Mouse (Mus musculus) midbrain, embryonic 14.5 days (tissue): ENCODE data around the gene Spred3. TPM values are rescaled to one million over a fixed set of nuclear protein-coding genes. Genes with fewer than 3 reads are reported as not detected.
"Not testable (repeated sequence)": the region's sequence is repeated elsewhere in the genome, so short reads cannot be mapped to it uniquely, and the experiment has no call there.

Experiments used
- ATAC-seq: fragments of 200-750 bp; cut with Nextera tagmentation; 2 replicates; pipeline ENCODE4 v1.8.0; 2017; ENCODE audit warnings: moderate number of reproducible peaks, moderate library complexity; ENCODE audit not compliant: low FRiP score, low TSS enrichment
- DNase-seq: peaks from one replicate; pipeline ENCODE4 v3.0.0-alpha.2; 2015
- H3K27ac ChIP-seq: fragments of 300-500 bp; sonication (generic); replicated peaks from 2 replicates; pipeline ENCODE4 v1.5.1; 2014; ENCODE audit warnings: mild to moderate bottlenecking, low read depth, low read length, moderate library complexity
- H3K27me3 ChIP-seq: fragments of 300-500 bp; sonication (generic); 2 replicates; pipeline ENCODE4 v1.6.1; 2014; ENCODE audit warnings: low read length, control low read depth, mixed read lengths; ENCODE audit not compliant: control insufficient read depth, insufficient read depth
- H3K36me3 ChIP-seq: fragments of 300-500 bp; sonication (generic); 2 replicates; pipeline ENCODE4 v1.6.1; 2014; ENCODE audit warnings: low read length, control low read depth; ENCODE audit not compliant: control insufficient read depth, insufficient read depth
- H3K4me1 ChIP-seq: fragments of 300-500 bp; sonication (generic); 2 replicates; pipeline ENCODE4 v1.6.1; 2014; ENCODE audit warnings: mild to moderate bottlenecking, antibody characterized with exemption, low read length, control low read depth; ENCODE audit not compliant: control insufficient read depth, insufficient read depth
- H3K4me2 ChIP-seq: fragments of 300-500 bp; sonication (generic); 2 replicates; pipeline ENCODE4 v1.6.1; 2014; ENCODE audit warnings: mild to moderate bottlenecking, low read length, moderate library complexity
- H3K4me3 ChIP-seq: fragments of 300-500 bp; sonication (generic); replicated peaks from 2 replicates; pipeline ENCODE4 v1.5.1; 2014; ENCODE audit warnings: low read depth, low read length
- H3K9ac ChIP-seq: fragments of 300-500 bp; sonication (generic); replicated peaks from 2 replicates; pipeline ENCODE4 v1.6.1; 2014; ENCODE audit warnings: mild to moderate bottlenecking, low read length, moderate library complexity
- H3K9me3 ChIP-seq: fragments of 300-500 bp; sonication (generic); 2 replicates; pipeline ENCODE4 v1.6.1; 2016; ENCODE audit warnings: low read length, control low read depth, mixed read lengths; ENCODE audit not compliant: control insufficient read depth
- WGBS: fragments of 180-500 bp; shearing (Covaris S2); extraction: QIAGEN DNeasy Blood & Tissue Kit; methylation state at CpG from one replicate; pipeline ENCODE4 v1.1.7; 2014; 5-methylcytosine and 5-hydroxymethylcytosine counted together
- polyA plus RNA-seq: library from polyadenylated mRNA; unstranded; fragments of >200 nt; fragmentation: Nextera tagmentation; extraction: Ambion mirVana; gene quantifications from 2 replicates; pipeline ENCODE4 v1.2.1, GENCODE M21; 2014

Spred3 gene
- 9.4 and 11.2 TPM in 2 replicates for polyA plus RNA-seq

DNA sequence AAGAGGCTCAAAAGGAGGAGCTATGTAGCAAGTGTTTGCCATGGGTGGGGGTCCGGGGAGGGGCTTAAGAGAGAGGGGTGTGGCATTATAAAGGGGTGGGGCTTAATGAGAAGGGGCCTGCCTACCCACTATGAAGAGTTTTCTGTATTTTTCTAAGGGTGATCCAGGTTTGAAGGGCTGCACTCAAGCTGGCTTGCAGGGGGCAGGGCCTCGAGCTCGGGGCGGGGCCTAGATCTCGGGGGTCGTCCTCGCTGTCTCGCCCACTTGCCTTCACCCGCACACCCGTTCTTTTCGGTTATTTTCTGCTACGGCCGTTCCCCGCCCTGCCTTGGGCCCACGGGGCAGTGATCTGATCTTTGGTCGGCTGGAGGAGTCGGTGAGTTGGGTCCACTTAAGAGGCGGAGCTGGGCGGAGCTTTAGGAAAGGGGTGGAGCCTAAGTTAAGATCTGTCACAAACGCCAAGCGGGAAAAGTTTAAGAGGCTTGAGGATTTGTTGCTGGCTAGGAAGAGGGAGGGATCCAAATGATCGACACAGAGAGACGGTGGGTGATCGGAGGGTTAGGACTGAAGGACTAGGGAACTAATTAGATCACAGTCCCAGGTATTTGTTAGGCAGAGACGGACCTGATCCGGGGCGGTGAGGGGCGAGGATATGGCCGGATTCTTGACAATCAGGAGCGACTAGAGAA lies at the start of gene Spred3, which contains the start of gene Ggn:
Spred3 (minus strand) TSS at position 346 of the 689 bp plus-strand sequence.
Ggn (plus strand) TSS at position 145 of the 689 bp plus-strand sequence.
- H3K27me3 ChIP-seq, result peaks cover 37% of the 10 kb centered on the region
- DNase-seq (peak; percentile 74), ATAC-seq (peak; percentile 38)
- under 1% methylated on average over 30 of the region's 30 CpGs for WGBS
- H3K4me2 ChIP-seq, result peak within 1 kb of the TSS; percentile 71
- H3K9ac ChIP-seq, result peak within 1 kb of the TSS; percentile 70
- H3K27ac ChIP-seq, result peak within 1 kb of the TSS; percentile 92
- peaks cover 26% of the 10 kb centered on the region for H3K36me3 ChIP-seq
- H3K4me3 ChIP-seq, result peak within 1 kb of the TSS; percentile 70
- peaks cover 25% of the 10 kb centered on the region for H3K4me1 ChIP-seq
- H3K9me3 ChIP-seq, result no peaks in the 10 kb centered on the region

DNA sequence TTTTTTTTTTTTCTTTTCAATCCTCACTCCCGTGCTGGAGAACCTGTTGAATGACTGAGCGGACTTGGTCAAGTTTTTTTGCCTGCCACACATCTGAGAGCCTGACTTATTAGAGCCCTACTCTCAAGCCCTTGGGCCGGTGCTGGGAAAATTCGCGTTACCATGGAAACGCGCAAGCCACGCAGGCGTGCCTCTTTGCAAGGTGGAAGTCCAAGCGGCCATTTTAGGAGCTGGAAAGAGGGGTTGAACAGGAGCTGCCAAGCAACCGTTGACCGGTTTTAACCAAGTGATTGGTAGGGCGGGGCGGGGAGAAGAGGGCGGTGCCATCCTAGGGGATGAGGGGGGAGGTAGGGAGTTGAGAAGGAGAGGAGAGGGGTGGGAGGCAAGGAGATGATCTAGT lies 44.6 kb upstream of the Spred3 start:
- Histone ChIP-seq H3K36me3 (no peaks in the 10 kb centered on the region), H3K9me3 (peaks cover 3% of the 10 kb centered on the region; the same call in 1 of the 2 replicates), H3K4me3 (no peak overlapping the region), H3K27ac (no peak overlapping the region), H3K4me1 (0 out of 2 replicates have a peak, but pooled peaks cover 6% of the 10 kb centered on the region), H3K27me3 (no peaks in the 10 kb centered on the region), H3K4me2 (no peak overlapping the region), H3K9ac (no peak overlapping the region)
- WGBS, result 45% methylated on average over 15 of the region's 15 CpGs
- DNase-seq (peak; percentile 53), ATAC-seq (no peak)

DNA sequence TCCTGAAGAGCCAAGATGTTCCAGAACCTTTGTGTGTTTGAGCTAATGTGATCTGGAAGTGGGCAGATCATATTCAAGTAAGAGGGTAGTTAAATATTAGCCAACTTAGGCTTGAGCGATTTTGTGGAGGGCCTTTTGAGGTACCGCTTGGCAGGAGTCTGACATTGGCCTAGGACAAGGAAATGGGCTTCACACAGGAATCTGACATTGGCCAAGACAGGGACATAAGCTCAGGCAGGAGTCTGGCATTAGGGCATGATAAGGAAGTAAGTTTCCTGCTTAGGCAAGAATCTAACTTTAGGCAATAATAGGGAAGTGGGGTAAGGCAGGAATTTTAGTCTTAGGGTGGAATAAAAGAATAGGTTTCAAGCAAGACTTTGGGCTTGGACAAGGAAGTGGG lies 44.0 kb upstream of the Spred3 start:
- ATAC-seq, result no peak
- H3K4me3 ChIP-seq, result no peak overlapping the region
- DNase-seq, result peak; percentile 6

DNA sequence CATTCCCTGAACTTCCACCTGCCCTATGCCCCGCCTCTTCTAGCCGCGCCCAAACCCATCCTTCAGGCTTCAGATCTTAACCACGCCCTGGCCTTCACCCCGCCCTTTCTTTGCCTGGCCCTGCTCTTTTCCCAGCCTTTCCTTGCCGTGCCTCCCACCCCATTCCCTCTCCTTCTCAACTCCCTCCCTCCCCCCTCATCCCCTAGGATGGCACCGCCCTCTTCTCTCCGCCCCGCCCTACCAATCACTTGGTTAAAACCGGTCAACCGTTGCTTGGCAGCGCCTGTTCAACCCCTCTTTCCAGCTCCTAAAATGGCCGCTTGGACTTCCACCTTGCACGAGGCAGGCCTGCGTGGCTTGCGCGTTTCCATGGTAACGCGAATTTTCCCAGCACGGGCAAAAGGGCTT lies 43.5 kb upstream of the Spred3 start, which contains the start of gene Catsperg1:
Catsperg1 (minus strand) TSS at position 361 of the 408 bp plus-strand sequence.
- ATAC-seq (peak; percentile 77), DNase-seq (peak; percentile 82)
- Histone ChIP-seq H3K27ac (peak within 1 kb of the TSS; percentile 70), H3K27me3 (no peaks in the 10 kb centered on the region), H3K36me3 (no peaks in the 10 kb centered on the region), H3K4me3 (peak within 1 kb of the TSS; percentile 24), H3K9me3 (no peaks in the 10 kb centered on the region), H3K4me1 (0 out of 2 replicates have a peak, but pooled peaks cover 6% of the 10 kb centered on the region), H3K9ac (no peak within 1 kb of the TSS; the same call in 1 of the 2 replicates), H3K4me2 (peak within 1 kb of the TSS; percentile 52)
- 2% methylated on average over 20 of the region's 20 CpGs for WGBS

More for the DNA sequence above, 44.0 kb upstream of the Spred3 start:
- no peak overlapping the region for H3K9ac ChIP-seq
- WGBS, result 78% methylated on average over 2 of the region's 2 CpGs
- H3K27me3 ChIP-seq, result no peaks in the 10 kb centered on the region
- 0 out of 2 replicates have a peak, but pooled peaks cover 6% of the 10 kb centered on the region for H3K4me1 ChIP-seq
- peaks cover under 1% of the 10 kb centered on the region; the same call in 1 of the 2 replicates for H3K9me3 ChIP-seq
- H3K4me2 ChIP-seq, result peak overlapping the region; percentile 52
- H3K36me3 ChIP-seq, result no peaks in the 10 kb centered on the region
- H3K27ac ChIP-seq, result no peak overlapping the region

- H3K27ac ChIP-seq, DNase-seq, ATAC-seq, H3K4me1 ChIP-seq, H3K9ac ChIP-seq, H3K36me3 ChIP-seq, H3K9me3 ChIP-seq, H3K27me3 ChIP-seq: not testable (repeated sequence)
- WGBS, result 18% methylated on average over 40 of the region's 40 CpGs
- H3K4me2 ChIP-seq, result peak overlapping the region; percentile 52
- H3K4me3 ChIP-seq, result peak overlapping the region; percentile 24
Observed at GRCm38 (mm10) chr7:29212775-29213560, 42.8 kb upstream of the Spred3 start.

- no peaks in the 10 kb centered on the region for H3K27me3 ChIP-seq
- H3K9ac ChIP-seq, result no peak overlapping the region
- 15% methylated on average over 26 of the region's 26 CpGs for WGBS
- H3K4me1 ChIP-seq, result 0 out of 2 replicates have a peak, but pooled peaks cover 6% of the 10 kb centered on the region
- H3K9me3 ChIP-seq, result no peaks in the 10 kb centered on the region
- H3K4me2 ChIP-seq, result peak overlapping the region; percentile 52
- no peak overlapping the region for H3K4me3 ChIP-seq
- no peak overlapping the region for H3K27ac ChIP-seq
- H3K36me3 ChIP-seq, result no peaks in the 10 kb centered on the region
- DNase-seq (no peak), ATAC-seq (no peak)
Observed at GRCm38 (mm10) chr7:29212199-29212765, 42.1 kb upstream of the Spred3 start.

DNA sequence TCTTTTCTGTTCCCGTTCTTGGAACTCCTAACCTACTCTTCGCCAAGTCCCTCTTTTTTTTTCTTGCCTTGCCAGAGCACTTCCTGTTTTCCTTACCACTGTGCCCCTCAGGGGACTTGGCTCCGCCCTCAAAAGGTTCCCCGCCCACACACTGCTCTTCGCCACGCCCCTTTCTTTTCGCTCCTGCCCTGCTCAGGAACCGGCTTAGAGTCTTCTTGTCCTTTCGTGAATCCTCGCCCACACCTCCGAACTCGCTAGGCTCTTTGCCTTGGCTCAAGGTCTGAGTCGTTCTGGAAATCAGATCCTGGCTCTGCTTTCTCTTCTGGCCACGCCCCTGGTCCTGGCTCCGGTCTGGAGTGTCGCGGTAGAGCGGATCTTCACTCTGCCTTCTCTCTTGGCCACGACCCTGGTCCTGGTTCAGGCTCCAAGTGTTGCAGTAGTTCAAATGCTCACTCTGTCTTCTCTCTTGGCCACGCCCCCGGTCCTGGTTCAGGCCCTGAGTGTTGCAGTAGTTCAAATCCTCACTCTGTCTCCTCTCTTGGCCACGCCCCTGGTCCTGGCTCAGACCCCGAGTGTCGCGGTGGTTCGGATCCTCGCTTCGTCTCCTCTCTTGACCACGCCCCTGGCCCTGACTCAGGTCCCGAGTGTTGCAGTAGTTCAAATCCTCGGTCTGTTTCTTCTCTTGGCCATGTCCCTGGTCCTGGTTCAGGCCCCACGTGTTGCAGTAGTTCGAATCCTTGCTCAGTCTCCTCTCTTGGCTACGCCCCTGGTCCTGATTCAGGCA lies 41.4 kb upstream of the Spred3 start:
- H3K27me3 ChIP-seq, result no peaks in the 10 kb centered on the region
- no peaks in the 10 kb centered on the region for H3K9me3 ChIP-seq
- peak overlapping the region; percentile 18 for H3K4me3 ChIP-seq
- H3K27ac ChIP-seq, result no peak overlapping the region
- no peaks in the 10 kb centered on the region for H3K36me3 ChIP-seq
- DNase-seq (peak; percentile 62), ATAC-seq (no peak)
- WGBS, result 5% methylated on average over 34 of the region's 34 CpGs
- H3K9ac ChIP-seq, result no peak overlapping the region
- H3K4me1 ChIP-seq, result 0 out of 2 replicates have a peak, but pooled peaks cover 6% of the 10 kb centered on the region
- peak overlapping the region; percentile 41 for H3K4me2 ChIP-seq

DNA sequence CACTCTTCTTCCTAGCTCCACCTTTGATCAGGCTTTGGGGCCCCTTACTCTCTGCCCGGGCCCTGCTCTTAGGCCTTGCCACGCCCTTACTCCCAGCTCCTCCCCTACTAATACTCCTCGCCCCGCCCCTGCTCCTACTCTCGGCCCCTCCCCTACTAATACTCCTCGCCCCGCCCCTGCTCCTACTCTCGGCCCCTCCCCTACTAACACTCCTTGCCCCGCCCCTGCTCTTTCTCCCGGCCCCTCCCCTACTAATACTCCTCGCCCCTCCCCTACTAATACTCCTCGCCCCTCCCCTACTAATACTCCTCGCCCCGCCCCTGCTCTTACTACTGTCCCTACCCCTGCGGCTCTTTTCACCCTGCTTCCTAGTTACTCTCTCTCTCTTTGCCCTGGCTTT lies 40.8 kb upstream of the Spred3 start:
- not testable (repeated sequence) for H3K27me3 ChIP-seq, H3K27ac ChIP-seq, H3K9me3 ChIP-seq, H3K36me3 ChIP-seq, H3K4me1 ChIP-seq, DNase-seq, ATAC-seq, H3K9ac ChIP-seq
- peak overlapping the region; percentile 41 for H3K4me2 ChIP-seq
- H3K4me3 ChIP-seq, result peak overlapping the region; percentile 18; the same call in 1 of the 2 replicates
- WGBS, result 34% methylated on average over 15 of the region's 15 CpGs
